Mouse (Mus musculus) kidney, postnatal 10 days (tissue): ENCODE measurements around the gene Bhlhe23.

Experiments
- DNase-seq: peaks from one replicate; pipeline ENCODE4 v3.0.0; 2021; ENCODE audit warnings: mixed read lengths

Gene Bhlhe23

GRCm38 (mm10) chr2:180776793-180777192 lies at the start of gene Bhlhe23:
Gene Bhlhe23, minus strand, starts transcription at chr2:180776900.
- no peak for DNase-seq

- peak; percentile 34 for DNase-seq
These were observed 48.6 kb upstream of the Bhlhe23 start for GRCm38 (mm10) chr2:180825147-180825941.

DNA sequence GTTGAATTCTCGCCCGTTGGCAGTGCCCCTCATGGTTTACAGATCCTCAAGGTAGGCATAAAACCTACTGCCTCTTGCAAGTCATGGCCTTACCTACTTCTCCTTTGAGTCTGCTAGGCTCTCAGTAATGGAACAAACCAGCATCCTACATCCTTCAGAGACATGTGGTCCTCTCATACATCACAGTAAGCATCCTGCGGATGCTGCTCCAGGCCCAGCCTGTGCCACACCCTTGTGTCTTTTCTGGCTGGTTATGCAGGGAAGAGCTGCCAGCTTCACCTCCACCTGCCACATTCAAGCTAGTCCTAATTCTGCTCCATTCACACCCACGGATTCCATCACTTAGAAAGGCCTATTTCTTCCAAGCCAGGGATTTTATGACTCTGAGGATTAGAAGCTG lies 48.0 kb upstream of the Bhlhe23 start:
- DNase-seq: no peak

DNA sequence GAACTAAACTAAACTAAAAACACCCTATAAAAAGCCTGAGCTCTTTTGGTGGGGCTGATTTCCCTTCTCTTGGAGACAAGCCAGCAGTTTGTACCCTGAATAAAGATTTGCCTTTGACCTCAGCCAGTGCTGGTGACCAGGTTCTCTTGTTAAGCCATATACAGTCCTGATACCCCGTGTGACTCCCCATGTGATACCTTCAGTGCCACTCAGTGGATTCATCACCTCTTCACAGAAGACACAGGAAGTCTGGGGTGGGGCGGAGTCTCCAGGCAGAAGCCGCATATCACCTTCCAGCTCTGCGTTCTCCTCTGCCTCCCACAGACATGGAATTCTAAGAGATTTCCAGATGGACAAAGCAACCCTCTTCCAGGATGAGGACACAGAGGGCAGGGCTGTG lies 47.4 kb upstream of the Bhlhe23 start:
- DNase-seq: no peak

- DNase-seq: peak; percentile 41
These were observed 45.8 kb upstream of the Bhlhe23 start for GRCm38 (mm10) chr2:180822476-180822875.

DNA sequence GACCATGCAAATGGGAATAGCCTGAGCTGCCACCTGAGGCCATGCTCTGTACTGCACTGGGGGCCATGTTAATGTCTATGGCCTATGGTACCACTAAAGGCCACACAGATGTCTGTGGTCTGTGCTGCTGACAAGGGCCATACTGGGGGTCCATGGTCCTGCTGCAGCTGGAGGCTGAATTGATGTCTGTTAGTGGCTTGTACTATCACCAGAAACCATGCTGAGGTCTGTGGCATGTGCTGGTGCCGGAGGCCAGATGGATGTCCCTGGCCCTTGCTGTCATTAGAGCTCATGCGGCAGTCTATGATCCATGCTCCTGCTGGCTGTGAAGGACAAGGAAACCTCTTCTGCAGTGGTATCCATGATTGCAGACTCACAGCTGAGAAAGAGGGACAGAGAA lies 42.8 kb upstream of the Bhlhe23 start:
- no peak for DNase-seq

DNA sequence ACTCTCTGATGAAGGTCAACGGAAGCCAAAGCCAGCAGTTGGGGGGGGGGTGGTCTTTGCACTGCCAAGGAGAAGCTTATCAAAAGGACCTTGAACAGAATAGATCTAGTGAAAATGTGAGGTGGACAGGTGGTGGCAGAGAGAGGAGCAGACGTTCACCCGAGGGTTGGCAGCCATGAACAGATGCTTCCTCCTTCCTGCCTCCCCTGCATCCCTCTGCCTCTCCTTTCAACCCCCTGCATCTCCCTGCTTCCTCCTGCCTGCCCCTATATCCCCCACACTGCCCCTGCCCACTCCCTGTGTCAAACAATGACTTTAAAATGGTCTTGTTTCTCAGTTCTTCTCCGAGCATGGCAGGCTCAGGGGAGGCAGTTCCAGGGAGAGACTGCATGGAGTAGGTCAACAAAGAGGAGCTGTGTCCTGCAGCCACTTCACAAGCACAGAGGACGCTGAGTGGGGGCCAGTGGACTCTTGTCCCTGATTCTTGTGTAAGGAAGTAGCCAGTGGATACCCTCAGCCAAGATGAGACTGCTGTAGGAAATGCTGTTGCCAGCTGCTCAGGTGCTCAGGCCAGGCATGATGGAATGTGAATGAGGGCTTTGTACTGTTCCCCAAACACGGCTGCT lies 39.9 kb upstream of the Bhlhe23 start:
- DNase-seq: no peak

GRCm38 (mm10) chr2:180813982-180814568 lies 37.4 kb upstream of the Bhlhe23 start:
- DNase-seq: no peak

DNA sequence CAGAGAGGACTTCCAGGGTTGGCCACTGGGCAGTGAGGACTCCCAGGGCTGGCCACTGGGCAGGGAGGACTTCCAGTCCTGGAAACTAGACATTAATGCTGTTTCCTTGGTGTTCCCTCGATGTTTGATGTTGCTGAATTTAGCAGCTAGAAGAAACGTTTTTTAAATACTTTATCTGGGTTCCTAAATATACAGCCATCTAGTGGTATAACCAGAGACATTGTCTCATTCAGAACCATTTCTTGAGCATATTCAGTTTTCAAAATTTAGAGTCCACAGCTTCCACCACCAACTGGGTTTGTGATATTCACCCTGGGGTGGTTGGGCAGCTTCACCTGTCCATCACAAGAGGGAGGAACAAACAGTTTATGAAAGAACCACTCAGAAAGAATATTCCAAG lies 34.3 kb upstream of the Bhlhe23 start:
- DNase-seq: no peak

DNA sequence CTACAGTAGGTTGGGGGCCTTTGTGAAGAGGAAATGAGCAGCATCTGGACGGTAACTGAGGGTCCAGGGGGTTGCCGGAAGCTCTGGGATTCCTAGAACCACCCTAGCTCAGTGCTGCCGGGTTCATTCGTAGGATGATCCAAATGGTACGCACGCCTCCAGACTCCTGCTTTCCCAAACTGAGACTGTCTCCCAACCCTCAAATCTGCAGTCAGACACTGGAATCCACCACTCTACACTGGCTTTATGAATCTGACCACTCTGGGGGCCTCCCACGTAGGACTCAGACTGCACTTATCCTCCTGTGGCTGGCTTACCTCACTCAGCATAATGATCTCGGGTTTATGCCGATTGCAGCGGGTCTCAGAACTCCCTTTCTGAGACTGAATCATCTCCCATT lies 32.8 kb upstream of the Bhlhe23 start:
- DNase-seq: no peak

DNA sequence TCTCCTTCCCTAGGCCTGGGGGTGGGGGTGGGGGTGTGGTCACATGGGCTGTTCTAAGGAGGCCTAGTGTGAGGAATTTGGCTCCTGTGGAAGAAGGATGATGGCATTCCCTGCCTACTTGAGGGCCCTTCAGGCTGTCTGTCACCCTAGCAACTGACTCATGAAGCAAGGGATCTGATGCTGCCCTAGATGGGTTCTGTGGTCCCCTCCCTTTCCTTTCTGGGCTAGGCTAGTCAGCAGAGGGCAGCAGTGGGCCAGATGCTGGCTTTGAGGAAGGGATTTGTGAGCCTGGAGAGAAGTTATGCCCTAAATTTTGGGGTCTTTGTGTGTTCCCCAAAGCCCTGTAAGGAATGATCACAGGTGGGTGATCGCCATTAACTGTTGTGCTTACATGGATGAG lies 29.3 kb upstream of the Bhlhe23 start:
- DNase-seq: peak; percentile 36

- DNase-seq: no peak
These were observed 19.3 kb upstream of the Bhlhe23 start for GRCm38 (mm10) chr2:180796008-180796407.

- DNase-seq: no peak
These were observed 18.9 kb upstream of the Bhlhe23 start for GRCm38 (mm10) chr2:180795597-180795996.

DNA sequence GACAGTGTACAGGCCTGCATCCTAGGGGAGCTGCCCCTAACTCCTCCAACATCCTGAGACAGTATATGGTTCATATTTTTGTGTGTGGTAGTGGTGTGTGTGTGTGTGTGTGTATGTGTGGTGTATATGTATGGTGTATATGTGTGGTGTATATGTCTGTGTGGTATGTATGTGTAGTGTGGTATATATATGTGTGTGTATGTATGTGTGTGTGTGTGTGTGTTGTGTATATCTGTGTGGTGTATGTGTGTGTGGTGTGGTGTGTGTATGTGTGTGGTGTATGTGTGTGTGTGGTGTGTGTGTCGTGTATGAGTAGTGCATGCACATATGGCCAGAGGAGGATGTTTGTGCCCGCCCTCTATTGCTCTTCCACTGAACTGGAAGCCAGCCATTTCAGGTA lies 17.7 kb upstream of the Bhlhe23 start:
- DNase-seq: no peak

DNA sequence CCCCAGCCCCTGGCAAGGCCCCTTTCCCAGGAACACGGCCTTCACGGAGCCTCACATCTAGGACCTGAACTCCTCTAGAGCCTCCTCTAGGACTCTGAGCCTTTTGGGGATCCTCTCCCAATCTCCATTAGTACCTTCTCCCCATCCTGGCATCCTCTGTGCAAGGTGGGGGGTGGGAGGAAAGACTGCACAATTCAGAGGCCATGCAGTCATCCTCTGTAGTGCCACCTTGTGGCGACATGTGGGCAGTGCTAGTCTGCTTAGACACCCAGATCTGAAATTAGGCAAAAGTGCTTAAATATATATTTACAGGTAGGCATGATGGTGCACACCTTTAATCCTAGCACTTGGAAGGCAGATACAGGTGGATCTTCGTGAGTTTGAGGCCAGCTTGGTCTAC lies 15.0 kb upstream of the Bhlhe23 start:
- DNase-seq: peak; percentile 69

GRCm38 (mm10) chr2:180788843-180789242 lies 12.1 kb upstream of the Bhlhe23 start:
- DNase-seq: peak; percentile 22

DNA sequence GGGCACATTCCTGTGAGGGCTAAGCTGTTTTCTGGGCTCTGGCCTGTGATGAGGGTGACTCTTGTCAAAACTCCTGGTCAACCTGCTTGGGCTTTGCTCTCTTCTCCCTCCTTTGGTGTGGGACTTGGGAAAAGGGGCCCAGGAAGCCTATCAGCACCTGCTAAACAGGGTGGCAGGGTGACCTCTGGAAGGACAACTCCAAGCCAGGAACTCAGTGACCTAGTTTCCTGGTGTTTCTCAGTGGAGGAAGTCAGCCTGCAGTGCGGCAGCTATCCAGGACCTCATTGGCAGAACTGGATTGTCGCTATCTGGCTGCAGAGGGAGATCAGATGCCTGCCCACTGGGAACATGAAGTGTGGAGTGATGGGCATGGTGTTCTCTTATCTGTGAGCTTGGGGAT lies 11.7 kb upstream of the Bhlhe23 start:
- DNase-seq: no peak

GRCm38 (mm10) chr2:180787566-180788232 lies 11.0 kb upstream of the Bhlhe23 start:
- DNase-seq: no peak

DNA sequence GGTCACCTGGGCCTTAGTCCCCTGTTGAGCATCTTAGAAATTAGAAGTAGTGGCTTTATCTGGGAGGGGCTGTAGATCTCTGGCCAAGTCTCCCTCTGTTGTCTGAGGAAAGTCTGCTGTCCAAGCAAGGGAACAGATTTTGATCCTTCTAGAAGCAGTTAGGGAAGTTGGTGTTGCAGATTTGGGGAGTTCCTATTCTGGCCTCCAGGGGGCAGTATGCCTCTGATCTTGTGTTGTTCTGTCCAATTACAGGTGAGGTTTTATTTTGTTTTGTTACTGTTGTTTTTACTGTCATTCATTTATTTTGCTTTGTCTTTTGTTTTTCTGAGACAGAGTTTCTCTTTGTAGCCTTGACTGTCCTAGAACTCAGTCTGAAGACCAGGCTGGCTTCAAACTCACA lies 10.0 kb upstream of the Bhlhe23 start:
- peak; percentile 61 for DNase-seq

DNA sequence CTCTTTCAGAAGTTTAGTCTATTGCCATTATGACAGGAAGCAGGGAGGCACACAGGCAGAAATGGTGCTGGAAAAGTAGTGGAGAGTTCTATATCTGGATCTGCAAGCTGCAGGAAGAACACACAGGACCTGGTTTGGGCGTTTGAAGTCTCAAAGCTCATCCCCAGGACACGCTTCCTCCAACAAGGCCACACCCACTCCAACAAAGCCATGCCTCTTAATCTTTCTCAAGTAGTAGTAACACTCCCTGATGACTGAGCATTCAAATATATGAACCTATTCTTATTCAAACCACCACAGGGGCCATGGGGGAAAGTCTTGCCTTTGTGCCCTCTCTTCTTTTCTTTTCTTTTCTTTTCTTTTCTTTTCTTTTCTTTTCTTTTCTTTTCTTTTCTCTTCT lies 3.6 kb upstream of the Bhlhe23 start:
- DNase-seq: no peak

DNA sequence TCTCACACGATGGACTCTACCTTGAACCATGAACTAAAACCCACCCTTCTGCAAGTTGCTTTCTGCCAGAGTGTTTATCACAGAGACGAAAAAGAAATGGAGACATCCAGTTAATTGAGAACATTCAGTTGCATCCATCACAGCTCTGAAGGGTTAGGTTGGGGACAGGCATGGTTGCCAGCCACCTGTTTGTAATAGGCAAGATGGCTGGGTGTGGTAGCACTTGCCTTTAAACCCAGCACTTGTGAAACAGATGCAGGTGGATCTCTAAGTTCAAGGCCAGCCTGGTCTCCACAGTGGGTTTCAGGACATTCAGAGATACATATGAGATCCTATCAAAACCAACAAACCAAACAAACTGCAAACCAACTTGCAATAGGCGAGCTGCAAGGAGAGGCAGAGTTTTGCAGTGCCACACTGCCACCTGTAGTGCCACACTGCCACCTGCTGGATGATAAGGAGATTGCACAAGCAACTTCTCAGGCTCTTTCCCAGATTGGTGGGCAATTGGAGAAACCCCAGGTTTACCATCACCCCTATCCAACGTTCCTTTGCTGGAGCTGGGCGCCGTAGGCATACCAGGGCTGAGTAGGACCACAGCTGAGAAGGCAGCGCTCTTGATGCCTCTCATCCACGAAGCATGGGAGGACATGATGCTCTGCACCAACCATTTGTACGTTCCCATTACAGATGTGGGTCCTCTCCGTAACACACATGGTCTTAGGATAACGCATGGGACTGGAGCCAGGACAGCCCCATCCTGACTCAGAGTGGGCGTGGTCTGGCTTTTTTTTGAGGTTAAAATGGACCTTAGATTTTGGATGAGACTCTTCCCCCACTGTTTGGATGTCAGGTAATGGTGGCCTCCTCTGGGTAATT lies 2.8 kb upstream of the Bhlhe23 start:
- peak; percentile 68 for DNase-seq

DNA sequence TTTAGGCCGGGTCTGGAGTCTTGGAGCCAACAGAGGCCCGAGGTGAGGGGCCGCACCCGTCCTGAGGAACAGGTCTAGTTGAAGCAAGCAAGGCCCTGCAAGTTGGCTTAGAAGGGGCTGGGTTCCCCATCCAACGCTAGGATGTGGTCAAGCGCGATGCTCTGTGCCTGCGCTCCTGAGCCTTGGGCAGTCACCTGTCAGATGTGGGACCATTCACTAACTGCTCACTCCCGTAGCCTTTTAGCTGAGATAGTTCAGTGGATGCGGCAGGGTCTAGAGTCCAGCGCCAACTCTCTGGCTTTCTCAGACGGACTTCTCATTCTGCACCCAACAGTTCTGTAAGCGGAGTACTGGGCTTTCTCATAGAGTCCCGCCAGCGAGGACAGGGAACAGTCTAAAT lies 1.1 kb downstream of the Bhlhe23 start:
- no peak for DNase-seq

GRCm38 (mm10) chr2:180775223-180775622 lies 1.5 kb downstream of the Bhlhe23 start:
- no peak for DNase-seq
